Mouse (Mus musculus) embryonic stem cell, embryonic (primary cell): Measurements from ENCODE around the gene Clec12a.
"Not testable (repeated sequence)": the region's sequence is repeated elsewhere in the genome, so short reads cannot be mapped to it uniquely, and the experiment has no call there.

Experiments
- CTCF ChIA-PET, 4 experiments: fragments of 300-600 bp in 2 of 4; fragments of 350-600 bp in 2 of 4; sonication (Branson Sonifier 250); formaldehyde crosslinking; loops; one replicate each; lab custom pipeline; 2022; ENCODE audit warnings: inconsistent platforms in 2 of 4; lab: Charles Lee
- POLR2A ChIA-PET, 4 experiments: fragments of 300-600 bp in 2 of 4; fragments of 350-600 bp in 2 of 4; sonication (Branson Sonifier 250); formaldehyde crosslinking; loops; one replicate each; lab custom pipeline; 2022; ENCODE audit warnings: antibody characterized with exemption in 4 of 4, inconsistent platforms in 1 of 4; lab: Charles Lee

Gene Clec12a

GRCm38 (mm10) chr6:129342391-129342790 is at the start of gene Clec12a:
TSS of gene Clec12a (plus strand) at chr6:129342691.
- POLR2A ChIA-PET: not testable (repeated sequence)
- CTCF ChIA-PET: interaction anchor here in 1 of 4 experiments (1.3 kb wide), 1 partner anchor 9 kb away, joined by 3 read pairs; no protein-coding TSS in a partner anchor

DNA sequence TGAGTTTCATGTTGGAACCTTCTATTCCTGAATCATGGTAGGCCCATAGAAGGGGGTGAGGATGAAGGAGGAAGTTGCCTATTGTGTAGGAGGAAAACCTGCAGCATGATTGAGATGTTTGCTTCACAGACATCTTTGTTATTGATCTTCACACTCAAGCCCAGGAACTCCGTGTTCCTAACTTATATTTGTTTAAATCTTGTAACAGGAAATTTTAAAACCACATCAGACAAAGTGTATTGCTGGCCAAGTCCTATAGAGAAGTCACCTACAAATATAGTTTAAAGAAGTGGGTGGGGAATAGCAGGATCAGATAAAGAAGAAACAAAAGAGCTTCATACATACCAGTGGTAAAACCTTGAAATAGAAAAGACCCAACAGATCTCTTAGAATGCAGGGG is 38.3 kb upstream of the Clec12a start:
- POLR2A ChIA-PET: no interaction called here
- CTCF ChIA-PET: no interaction called here

DNA sequence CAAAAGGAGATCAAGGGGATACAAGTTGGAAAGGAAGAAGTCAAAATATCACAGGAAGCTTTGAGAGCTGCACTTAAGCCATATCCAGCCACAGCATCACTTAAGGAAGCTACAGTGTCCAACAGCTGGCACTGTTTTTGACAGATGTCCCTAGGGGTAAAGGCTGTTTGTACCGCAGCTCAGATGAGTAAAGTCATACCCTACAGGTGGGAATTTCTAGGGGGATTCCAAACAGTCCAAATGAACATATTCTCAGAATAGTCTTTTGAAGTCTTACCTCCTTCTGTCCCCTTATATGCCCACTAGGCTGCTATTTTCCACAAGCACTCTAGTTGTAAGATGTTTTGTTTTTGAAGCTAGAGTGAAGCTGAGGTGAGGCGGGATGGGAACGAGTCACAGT is 30.0 kb upstream of the Clec12a start:
- ChIA-PET POLR2A (no interaction called here), CTCF (no interaction called here)

DNA sequence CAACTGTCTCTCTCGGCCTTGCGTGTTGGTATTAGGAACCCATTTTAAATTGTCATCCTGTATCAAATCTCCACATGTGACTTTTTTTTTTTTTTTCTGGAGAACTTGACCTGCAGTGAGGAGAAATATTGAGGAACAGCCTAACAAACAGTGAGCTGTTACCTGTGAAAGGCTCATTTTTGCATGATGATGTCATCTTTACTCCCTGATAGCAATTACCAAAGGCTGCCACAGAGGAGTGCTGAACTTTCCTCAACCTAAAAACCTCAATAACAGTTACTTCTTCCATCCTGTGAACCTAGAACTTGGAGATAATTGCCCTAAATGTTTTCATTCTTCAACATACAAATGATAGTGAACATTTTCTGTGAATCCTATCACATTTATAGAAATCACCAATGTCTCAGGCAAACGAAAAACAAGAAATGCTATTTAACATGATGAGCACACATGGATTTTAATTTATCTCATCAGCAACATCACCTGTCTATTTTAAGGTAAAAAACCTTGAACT is 27.8 kb upstream of the Clec12a start:
- ChIA-PET POLR2A (no interaction called here), CTCF (no interaction called here)

DNA sequence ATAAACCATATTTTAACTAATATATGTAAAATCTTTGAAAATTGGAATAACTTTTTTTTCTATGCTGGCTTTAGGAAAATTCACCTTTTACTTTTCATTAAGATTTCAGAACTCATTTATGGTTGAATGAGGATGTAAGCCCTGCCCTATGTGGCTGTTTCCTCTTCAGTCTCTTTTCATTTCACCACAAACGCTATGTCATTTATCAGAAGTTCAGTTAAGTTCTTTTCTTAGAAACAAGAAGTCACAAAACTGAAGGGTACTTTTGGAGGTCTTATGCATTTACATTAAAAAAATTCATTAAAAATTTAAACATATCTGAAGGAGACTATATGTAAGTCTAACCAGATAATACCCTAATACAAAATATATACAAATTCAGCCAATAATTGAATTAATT is 26.8 kb upstream of the Clec12a start:
- ChIA-PET CTCF (no interaction called here), POLR2A (no interaction called here)

- CTCF ChIA-PET: no interaction called here
Observed at GRCm38 (mm10) chr6:129316463-129316862, 26.0 kb upstream of the Clec12a start.

GRCm38 (mm10) chr6:129318395-129318794 is 24.1 kb upstream of the Clec12a start:
- POLR2A ChIA-PET: no interaction called here
- CTCF ChIA-PET: no interaction called here

More at GRCm38 (mm10) chr6:129316463-129316862, 26.0 kb upstream of the Clec12a start:
- POLR2A ChIA-PET: no interaction called here

- ChIA-PET POLR2A (no interaction called here), CTCF (no interaction called here)
Observed at GRCm38 (mm10) chr6:129319331-129319730, 23.2 kb upstream of the Clec12a start.

- CTCF ChIA-PET: interaction anchor here in 1 of 4 experiments (0.9 kb wide), 1 partner anchor 40 kb away, joined by 3 read pairs; no protein-coding TSS in a partner anchor
- POLR2A ChIA-PET: no interaction called here
Observed at GRCm38 (mm10) chr6:129326016-129326415, 16.5 kb upstream of the Clec12a start.

- POLR2A ChIA-PET: no interaction called here
- CTCF ChIA-PET: interaction anchor here in 1 of 4 experiments (0.9 kb wide), 1 partner anchor 39 kb away, joined by 3 read pairs; no protein-coding TSS in a partner anchor
Observed at GRCm38 (mm10) chr6:129326568-129327150, 15.8 kb upstream of the Clec12a start.

- POLR2A ChIA-PET: no interaction called here
- CTCF ChIA-PET: interaction anchor here in 1 of 4 experiments (3.2 kb wide), 1 partner anchor 34 kb away, joined by 27 read pairs; no protein-coding TSS in a partner anchor
Observed at GRCm38 (mm10) chr6:129331610-129332009, 10.9 kb upstream of the Clec12a start, which contains the start of gene 4922502D21Rik. TSS of gene 4922502D21Rik (minus strand) at chr6:129331796.

DNA sequence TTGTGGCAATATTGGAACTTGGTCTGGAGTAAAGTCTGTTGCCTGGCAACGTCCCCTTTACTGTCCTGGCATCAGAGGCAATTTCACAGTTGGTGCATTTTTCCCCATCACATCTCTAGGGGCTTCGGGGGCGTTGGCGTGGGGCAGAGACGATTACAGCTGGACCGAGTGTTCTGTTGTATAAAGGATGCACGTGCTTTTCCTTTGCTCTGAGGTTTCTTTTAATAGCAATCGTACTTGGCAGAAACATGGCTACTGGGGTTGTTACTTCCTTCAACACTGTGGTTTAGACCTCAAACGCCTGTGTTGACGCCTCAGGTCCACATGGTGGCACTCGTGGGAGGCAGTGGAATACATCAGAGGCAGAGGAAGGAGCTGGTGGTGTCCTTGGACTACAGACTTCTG is 8.8 kb upstream of the Clec12a start:
- ChIA-PET POLR2A (no interaction called here), CTCF (interaction anchor here (0.6 to 3.2 kb wide), 19 partner anchors 9 to 229 kb away, joined by 3 to 27 read pairs (median 4); partner anchors contain the start of gene Clec12a (in 1 of the 4))

DNA sequence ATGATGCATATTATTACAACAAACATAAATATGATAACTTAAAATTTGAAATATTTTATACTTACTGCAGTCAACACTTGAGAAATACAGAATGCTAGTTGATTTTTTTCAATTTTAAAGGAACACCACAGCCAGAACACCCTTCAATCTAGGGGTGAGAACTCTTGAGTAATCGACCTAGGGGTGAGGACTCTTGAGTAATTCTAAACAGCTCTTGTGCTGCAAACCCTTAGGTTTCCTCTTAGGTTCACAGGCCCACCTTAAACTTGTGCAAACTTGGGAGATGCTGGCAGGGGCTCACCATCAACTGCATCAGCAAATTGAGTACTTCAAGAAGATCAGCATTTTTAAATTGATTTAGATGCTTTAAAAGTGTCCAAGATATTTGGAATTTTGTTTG is 4.7 kb upstream of the Clec12a start:
- POLR2A ChIA-PET: no interaction called here
- CTCF ChIA-PET: no interaction called here

DNA sequence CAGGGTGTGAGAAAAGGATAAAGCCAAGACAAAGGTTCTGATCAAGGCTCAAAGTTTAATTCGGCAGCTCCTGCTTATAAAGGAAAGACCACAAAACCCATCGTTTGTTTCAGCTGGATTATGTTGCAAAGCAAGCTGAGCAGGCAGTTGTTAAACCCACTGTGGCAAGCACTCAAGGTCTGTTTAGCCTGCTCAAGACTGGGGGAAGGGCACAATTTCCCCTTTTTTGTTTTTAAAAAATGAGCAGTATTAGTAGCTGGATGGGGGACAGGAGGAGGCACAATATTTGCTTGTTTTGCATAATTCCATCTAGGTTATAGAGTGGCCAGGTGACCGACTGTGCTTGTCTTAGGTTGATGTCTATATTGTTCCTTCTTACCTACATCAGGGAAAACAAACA is 1.9 kb downstream of the Clec12a start:
- ChIA-PET CTCF (interaction anchor here in 1 of 4 experiments (1.4 kb wide), 1 partner anchor 10 kb away, joined by 4 read pairs; no protein-coding TSS in a partner anchor), POLR2A (no interaction called here)

DNA sequence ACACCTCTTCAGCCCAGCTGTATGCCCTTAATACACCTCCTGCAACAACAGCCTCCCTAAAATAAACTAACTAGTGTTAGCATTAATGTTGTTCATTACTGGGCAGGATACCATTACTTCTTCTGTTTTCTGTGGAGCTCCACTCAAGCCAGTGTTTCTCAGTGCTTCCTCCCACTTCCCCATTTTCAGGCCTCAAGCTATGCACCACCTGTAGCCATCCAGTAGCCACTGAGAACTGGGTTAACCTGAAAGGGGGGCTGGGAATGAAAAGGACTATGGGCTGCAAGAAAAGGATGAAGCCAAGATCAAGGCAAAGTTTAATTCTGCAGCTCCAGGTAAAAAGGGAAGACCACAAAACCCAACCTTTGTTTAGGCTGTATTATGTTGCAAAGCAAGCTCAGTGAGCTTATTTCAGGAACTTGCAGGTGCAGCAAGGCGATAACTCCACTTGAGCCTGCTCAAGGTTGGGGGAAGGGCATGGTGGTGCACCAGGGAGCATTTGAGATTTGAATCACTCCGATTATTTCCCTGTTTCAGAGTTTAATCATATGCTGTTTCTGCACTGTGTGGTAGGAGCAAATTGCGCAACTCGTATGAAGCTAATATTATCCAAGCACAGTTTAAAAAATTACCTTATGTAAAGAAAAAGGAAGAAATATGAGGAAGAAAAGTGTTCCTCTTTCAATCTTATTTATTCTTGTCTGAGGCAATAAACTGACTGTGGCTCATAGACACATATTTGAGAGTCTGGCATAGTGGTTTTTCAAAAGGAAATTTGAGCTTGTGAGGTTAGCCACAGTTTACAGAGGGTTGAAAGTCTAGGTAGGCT is 7.2 kb downstream of the Clec12a start:
- ChIA-PET POLR2A (interaction anchor here in 2 of 4 experiments (1.1 to 1.4 kb wide), 4 partner anchors 11 to 183 kb away, joined by 3 to 11 read pairs (median 4); partner anchors contain the start of gene Gabarapl1 (in 1 of the 2)), CTCF (interaction anchor here in 3 of 4 experiments (1.0 to 2.6 kb wide), 5 partner anchors 16 to 101 kb away, joined by 3 to 8 read pairs (median 4); no protein-coding TSS in a partner anchor)

- ChIA-PET CTCF (interaction anchor here in 1 of 4 experiments (1.0 kb wide), 1 partner anchor 13 kb away, joined by 4 read pairs; no protein-coding TSS in a partner anchor), POLR2A (no interaction called here)
Observed at GRCm38 (mm10) chr6:129351091-129351490, 8.6 kb downstream of the Clec12a start.

- CTCF ChIA-PET: interaction anchor here in 1 of 4 experiments (1.4 kb wide), 1 partner anchor 22 kb away, joined by 4 read pairs; no protein-coding TSS in a partner anchor
- POLR2A ChIA-PET: no interaction called here
Observed at GRCm38 (mm10) chr6:129355774-129356173, 13.3 kb downstream of the Clec12a start.

DNA sequence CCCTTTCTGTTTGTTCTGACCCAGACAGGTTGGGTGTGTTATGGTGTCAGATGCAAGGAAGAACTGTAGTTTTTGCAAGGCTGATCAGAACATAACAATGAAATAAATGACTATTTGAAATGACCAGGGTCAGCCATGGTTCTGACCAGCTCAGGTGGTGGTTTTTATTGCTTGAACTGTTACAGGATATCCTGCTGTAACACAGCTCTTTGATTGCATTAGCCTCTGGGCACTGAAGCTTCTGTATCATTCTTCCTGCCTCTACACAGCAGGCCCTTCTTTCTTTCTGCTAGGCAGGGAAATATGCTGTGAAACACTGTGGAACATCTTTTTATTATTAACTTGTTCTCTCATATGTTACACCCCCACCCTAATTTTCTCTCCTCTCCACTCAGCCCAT is 13.9 kb downstream of the Clec12a start:
- ChIA-PET POLR2A (no interaction called here), CTCF (no interaction called here)

- POLR2A ChIA-PET: interaction anchor here in 1 of 4 experiments (0.7 kb wide), 1 partner anchor 321 kb away, joined by 3 read pairs; no protein-coding TSS in a partner anchor
- CTCF ChIA-PET: no interaction called here
Observed at GRCm38 (mm10) chr6:129359515-129359914, 17.0 kb downstream of the Clec12a start.
